Mouse (Mus musculus) intestine, embryonic 15.5 days (tissue): ENCODE data around the gene Mctp1. TPM values are rescaled to one million over a fixed set of nuclear protein-coding genes. Genes with fewer than 3 reads are reported as not detected.
"Not testable (repeated sequence)": the region's sequence is repeated elsewhere in the genome, so short reads cannot be mapped to it uniquely, and the experiment has no call there.

ENCODE experiments used
- ATAC-seq: fragments of 200-750 bp; cut with Nextera tagmentation; 2 replicates; pipeline ENCODE4 v1.8.0; 2017; ENCODE audit warnings: moderate TSS enrichment, moderate library complexity
- H3K27ac ChIP-seq: fragments of 300-500 bp; sonication (generic); 2 replicates; pipeline ENCODE4 v1.5.1; 2015; ENCODE audit warnings: mild to moderate bottlenecking, inconsistent platforms
- H3K27me3 ChIP-seq: fragments of 300-500 bp; sonication (generic); replicated peaks from 2 replicates; pipeline ENCODE4 v1.6.1; 2015; ENCODE audit warnings: inconsistent platforms
- H3K36me3 ChIP-seq: fragments of 300-500 bp; sonication (generic); 2 replicates; pipeline ENCODE4 v1.6.1; 2015; ENCODE audit warnings: inconsistent platforms
- H3K4me1 ChIP-seq: fragments of 300-500 bp; sonication (generic); replicated peaks from 2 replicates; pipeline ENCODE4 v1.6.1; 2015; ENCODE audit warnings: inconsistent platforms
- H3K4me2 ChIP-seq: fragments of 300-500 bp; sonication (generic); replicated peaks from 2 replicates; pipeline ENCODE4 v1.6.1; 2015; ENCODE audit warnings: mild to moderate bottlenecking, inconsistent platforms
- H3K4me3 ChIP-seq: fragments of 300-500 bp; sonication (generic); replicated peaks from 2 replicates; pipeline ENCODE4 v1.5.1; 2015; ENCODE audit warnings: inconsistent platforms
- H3K9ac ChIP-seq: fragments of 300-500 bp; sonication (generic); 2 replicates; pipeline ENCODE4 v1.6.1; 2015; ENCODE audit warnings: inconsistent platforms
- H3K9me3 ChIP-seq: fragments of 300-500 bp; sonication (generic); 2 replicates; pipeline ENCODE4 v1.6.1; 2016; ENCODE audit warnings: inconsistent platforms
- WGBS: fragments of 180-500 bp; shearing (Covaris S2); methylation state at CpG from one replicate; pipeline ENCODE4 v1.1.7; 2015; 5-methylcytosine and 5-hydroxymethylcytosine counted together
- polyA plus RNA-seq: library from polyadenylated mRNA; unstranded; fragments of >200 nt; fragmentation: Nextera tagmentation; extraction: Ambion mirVana; gene quantifications from 2 replicates; pipeline ENCODE4 v1.2.1, GENCODE M21; 2015

Gene Mctp1
- polyA plus RNA-seq, 1 experiment from 2014 or later = 0.62 TPM

DNA sequence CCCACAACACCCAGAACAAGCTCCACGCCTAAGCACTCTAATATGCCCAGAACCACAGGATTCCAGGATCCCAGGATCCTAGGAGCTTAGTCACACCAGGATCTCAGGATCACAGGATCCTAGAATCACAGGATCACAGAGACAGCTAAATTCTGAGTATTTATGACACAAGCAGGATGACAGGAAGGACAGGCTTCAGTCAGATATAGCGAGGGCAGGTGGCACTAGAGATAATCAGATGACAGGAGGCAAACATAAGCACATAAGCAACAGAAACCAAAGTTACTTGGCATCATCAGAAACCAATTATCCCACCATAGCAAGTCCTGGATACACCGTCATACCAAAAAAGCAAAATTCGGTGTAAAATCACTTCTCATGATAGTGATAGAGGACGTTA is 37.8 kb downstream of the Mctp1 start:
- H3K36me3 ChIP-seq = no peaks in the 10 kb centered on the region
- no peak for ATAC-seq
- 82% methylated on average over 5 of the region's 5 CpGs for WGBS
- H3K27ac ChIP-seq = no peak overlapping the region
- no peaks in the 10 kb centered on the region for H3K4me1 ChIP-seq
- no peak overlapping the region for H3K4me2 ChIP-seq
- H3K9ac ChIP-seq = no peak overlapping the region
- H3K27me3 ChIP-seq = no peaks in the 10 kb centered on the region
- no peak overlapping the region for H3K4me3 ChIP-seq
- no peaks in the 10 kb centered on the region for H3K9me3 ChIP-seq

DNA sequence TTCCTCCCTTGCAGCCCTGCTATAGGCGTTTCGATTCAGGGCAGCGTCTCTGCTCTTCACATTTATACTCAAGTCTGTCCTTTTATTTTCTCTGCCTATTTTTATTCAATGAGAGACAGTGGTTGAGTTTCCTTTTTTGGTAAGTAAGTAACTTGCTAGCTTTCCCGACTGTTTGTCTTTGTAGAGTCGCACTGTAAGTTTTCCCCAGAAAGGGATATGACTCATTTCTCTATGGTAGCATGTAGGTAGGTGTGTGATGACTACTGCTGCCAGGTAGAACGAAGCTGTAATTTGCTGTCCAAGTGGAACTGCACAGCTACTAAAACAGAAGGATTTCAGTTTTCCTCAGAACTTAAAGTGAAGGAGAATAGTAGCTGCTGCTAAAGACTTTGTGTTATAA is 45.1 kb downstream of the Mctp1 start:
- no peaks in the 10 kb centered on the region for H3K27me3 ChIP-seq
- H3K4me3 ChIP-seq = no peak overlapping the region
- no peak overlapping the region for H3K9ac ChIP-seq
- H3K9me3 ChIP-seq = no peaks in the 10 kb centered on the region
- H3K4me1 ChIP-seq = no peaks in the 10 kb centered on the region
- H3K27ac ChIP-seq = no peak overlapping the region
- H3K4me2 ChIP-seq = no peak overlapping the region
- WGBS = 71% methylated on average over 6 of the region's 6 CpGs
- ATAC-seq = no peak
- no peaks in the 10 kb centered on the region for H3K36me3 ChIP-seq

DNA sequence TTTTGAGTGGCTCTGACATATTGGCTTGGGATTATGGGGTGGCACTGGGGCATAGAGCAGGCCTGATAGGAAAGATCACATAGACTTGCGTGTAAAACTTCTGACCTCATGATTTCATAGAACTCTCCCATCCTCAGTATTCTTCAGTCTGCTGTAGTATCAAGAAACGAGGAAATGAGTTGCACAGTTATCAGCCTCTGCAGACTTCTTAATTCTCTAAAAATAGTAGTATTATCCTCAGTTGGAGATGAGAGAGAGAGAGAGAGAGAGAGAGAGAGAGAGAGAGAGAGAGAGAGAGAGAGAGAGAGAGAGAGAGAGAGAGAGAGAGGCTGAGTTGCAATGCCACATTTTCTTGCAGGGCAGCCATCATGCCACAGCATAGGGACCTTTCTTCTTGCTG is 45.6 kb downstream of the Mctp1 start:
- Histone ChIP-seq H3K4me2 (no peak overlapping the region), H3K27me3 (no peaks in the 10 kb centered on the region), H3K36me3 (no peaks in the 10 kb centered on the region), H3K4me1 (no peaks in the 10 kb centered on the region), H3K4me3 (no peak overlapping the region), H3K9me3 (no peaks in the 10 kb centered on the region), H3K9ac (no peak overlapping the region), H3K27ac (no peak overlapping the region)
- WGBS = 81% methylated on average over 2 of the region's 2 CpGs
- no peak for ATAC-seq

DNA sequence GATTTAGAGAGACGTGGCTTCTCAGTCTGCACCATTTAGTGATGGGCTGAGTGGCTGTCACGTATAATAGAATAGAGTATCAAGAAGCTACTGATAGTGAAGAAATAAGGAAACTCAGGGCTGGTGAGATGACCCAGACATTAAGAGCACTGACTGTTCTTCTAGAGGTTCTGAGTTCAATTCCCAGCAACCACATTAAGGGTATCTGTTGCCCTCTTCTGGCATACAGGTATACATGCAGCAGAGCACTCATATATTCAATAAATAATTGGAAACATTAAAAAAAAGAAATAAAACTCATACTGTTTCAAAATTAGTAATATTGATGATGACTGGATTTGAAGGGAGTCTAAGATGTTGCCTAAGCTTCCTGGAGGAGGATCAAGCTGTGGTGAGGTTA is 47.6 kb downstream of the Mctp1 start:
- Histone ChIP-seq H3K9me3 (no peaks in the 10 kb centered on the region), H3K27ac (no peak overlapping the region), H3K4me1 (no peaks in the 10 kb centered on the region), H3K27me3 (no peaks in the 10 kb centered on the region), H3K36me3 (no peaks in the 10 kb centered on the region), H3K4me2 (no peak overlapping the region), H3K4me3 (no peak overlapping the region), H3K9ac (no peak overlapping the region)
- WGBS = 79% methylated on average over 2 of the region's 2 CpGs
- no peak for ATAC-seq

DNA sequence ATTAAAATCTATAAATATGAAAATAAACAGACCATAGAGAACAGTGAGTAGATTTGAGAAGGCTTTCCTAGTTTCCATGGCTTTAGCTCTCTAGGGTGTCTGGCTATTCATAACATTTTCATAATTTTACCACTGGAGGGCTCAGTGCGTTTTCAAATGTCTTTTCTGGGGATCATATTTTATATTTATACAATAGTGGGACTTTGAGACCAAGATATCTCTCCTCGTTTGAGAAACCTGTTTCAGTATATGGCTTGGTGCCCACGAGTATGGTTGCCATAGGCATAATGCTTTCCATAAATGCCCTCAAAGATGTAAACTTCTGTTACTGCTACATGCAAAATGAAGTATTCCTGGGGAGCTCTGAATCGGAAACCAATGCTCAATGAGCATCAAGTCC is 49.1 kb downstream of the Mctp1 start:
- no peak overlapping the region for H3K4me2 ChIP-seq
- no peak overlapping the region for H3K27ac ChIP-seq
- 82% methylated on average over 4 of the region's 4 CpGs for WGBS
- H3K4me1 ChIP-seq = no peaks in the 10 kb centered on the region
- no peaks in the 10 kb centered on the region for H3K9me3 ChIP-seq
- no peak for ATAC-seq
- no peak overlapping the region for H3K4me3 ChIP-seq
- H3K27me3 ChIP-seq = no peaks in the 10 kb centered on the region
- no peak overlapping the region for H3K9ac ChIP-seq
- H3K36me3 ChIP-seq = no peaks in the 10 kb centered on the region

DNA sequence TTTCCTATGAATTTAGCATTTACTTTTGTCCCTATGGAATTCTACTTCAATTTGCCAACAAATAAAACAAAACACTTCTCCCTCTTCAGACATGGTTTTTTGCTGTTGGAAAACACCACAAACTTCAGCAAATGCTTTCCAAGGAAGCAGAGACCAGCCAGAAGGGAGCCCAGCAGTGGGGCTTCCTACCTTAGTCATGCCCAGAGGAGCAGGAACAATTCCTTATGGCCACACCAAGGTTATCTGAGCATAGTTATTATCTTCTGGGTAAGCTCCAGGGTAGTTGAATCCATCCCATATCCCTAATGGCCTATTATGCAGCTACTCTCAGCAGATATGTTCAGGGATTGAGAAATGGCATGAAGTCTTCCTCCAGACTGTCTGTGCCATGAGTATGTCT is 52.1 kb downstream of the Mctp1 start:
- Histone ChIP-seq H3K9me3 (no peaks in the 10 kb centered on the region), H3K4me2 (no peak overlapping the region), H3K27me3 (no peaks in the 10 kb centered on the region), H3K9ac (no peak overlapping the region), H3K4me1 (no peaks in the 10 kb centered on the region), H3K36me3 (no peaks in the 10 kb centered on the region), H3K27ac (no peak overlapping the region), H3K4me3 (no peak overlapping the region)
- no peak for ATAC-seq

DNA sequence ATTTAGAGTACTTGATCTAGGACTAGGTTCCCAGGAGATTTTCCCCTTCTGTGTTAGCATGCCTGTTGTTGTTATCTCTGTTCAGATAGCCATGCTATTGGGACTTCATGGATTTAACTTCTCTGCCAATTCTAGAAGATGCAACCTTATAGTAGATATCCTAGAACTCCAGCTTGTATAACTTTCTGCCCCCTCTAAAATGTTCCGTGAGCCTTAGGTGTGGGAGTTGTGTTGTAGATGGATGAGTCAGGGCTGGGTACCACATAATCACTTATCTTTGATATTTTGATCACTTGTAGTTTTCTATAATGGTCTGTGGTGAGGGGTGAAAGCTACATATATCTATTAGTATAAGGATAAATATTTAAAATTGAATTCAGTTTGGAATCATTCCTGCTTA is 54.4 kb downstream of the Mctp1 start:
- Histone ChIP-seq H3K36me3 (no peaks in the 10 kb centered on the region), H3K4me1 (no peaks in the 10 kb centered on the region), H3K27ac (no peak overlapping the region), H3K9ac (no peak overlapping the region), H3K9me3 (no peaks in the 10 kb centered on the region), H3K4me3 (no peak overlapping the region), H3K4me2 (no peak overlapping the region), H3K27me3 (no peaks in the 10 kb centered on the region)
- ATAC-seq = no peak
- WGBS = 89% methylated on average over 1 of the region's 1 CpGs

DNA sequence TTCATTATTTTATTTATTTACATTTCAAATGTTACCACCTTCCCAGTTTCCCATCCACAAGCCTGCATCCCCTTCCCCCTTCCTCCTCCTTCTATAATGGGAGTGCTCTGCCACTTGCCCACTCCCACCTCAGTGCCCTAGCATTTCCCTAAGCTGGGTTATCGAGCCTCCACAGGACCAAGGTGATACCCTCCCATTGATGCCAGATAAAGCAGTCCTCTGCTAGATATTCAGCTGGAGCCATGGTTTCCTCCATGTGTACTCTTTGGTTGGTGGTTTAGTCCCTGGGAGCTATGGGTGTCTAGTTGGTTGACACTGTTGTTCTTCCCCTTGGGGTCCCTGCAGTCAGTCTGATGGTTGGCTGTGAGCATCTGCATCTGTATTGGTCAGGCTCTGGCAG is 61.7 kb downstream of the Mctp1 start:
- H3K4me3 ChIP-seq = no peak overlapping the region
- WGBS = 79% methylated on average over 1 of the region's 1 CpGs
- H3K4me2 ChIP-seq = no peak overlapping the region
- no peaks in the 10 kb centered on the region for H3K27me3 ChIP-seq
- no peak overlapping the region for H3K9ac ChIP-seq
- H3K9me3 ChIP-seq = no peaks in the 10 kb centered on the region
- H3K36me3 ChIP-seq = no peaks in the 10 kb centered on the region
- H3K4me1 ChIP-seq = no peaks in the 10 kb centered on the region
- H3K27ac ChIP-seq = no peak overlapping the region
- no peak for ATAC-seq

DNA sequence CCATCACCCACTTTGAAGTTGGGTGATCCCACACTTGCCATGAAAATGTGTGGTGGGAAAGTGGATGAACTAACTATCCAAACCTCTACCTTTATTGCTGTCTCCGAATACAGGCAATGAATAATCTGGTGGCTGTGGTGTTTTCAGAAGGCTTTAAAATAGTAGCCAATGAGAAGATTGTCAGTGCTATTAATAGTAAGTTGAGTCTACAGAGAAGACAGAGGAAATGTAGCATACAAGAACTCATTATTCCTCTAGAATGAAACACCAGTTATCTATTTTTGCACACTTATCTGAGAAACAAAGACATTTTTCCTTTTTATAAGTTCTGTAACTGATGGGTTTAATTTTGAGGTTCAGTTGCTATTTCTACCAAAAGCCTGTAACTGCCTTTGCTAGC is 63.2 kb downstream of the Mctp1 start:
- Histone ChIP-seq H3K27me3 (no peaks in the 10 kb centered on the region), H3K9me3 (no peaks in the 10 kb centered on the region), H3K9ac (no peak overlapping the region), H3K4me3 (no peak overlapping the region), H3K27ac (no peak overlapping the region), H3K4me1 (no peaks in the 10 kb centered on the region), H3K36me3 (no peaks in the 10 kb centered on the region), H3K4me2 (no peak overlapping the region)
- no peak for ATAC-seq
- 69% methylated on average over 1 of the region's 1 CpGs for WGBS

DNA sequence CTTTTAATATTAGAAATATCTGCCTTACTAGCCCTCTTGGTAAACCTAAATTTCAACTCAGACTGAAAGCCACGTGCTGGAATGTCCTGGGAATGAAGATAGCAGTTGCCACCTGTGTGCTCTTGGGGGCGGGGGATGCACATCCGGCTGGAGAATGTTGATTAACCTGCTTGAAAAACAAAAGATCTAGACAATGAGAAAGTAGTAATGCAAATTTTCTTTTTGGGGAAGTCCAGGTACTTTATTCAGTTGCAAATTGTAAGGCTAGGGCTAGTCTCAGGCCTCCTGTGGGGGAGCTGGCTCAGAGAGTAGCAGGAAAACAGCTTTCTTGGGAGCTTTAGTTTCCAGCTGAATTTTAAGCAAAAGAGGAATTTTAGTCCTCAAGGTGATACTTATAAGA is 67.2 kb downstream of the Mctp1 start:
- H3K36me3 ChIP-seq, H3K27ac ChIP-seq, H3K9ac ChIP-seq, H3K4me2 ChIP-seq, H3K4me3 ChIP-seq, H3K27me3 ChIP-seq, H3K4me1 ChIP-seq, ATAC-seq, H3K9me3 ChIP-seq: not testable (repeated sequence)
- WGBS = 69% methylated on average over 3 of the region's 3 CpGs

DNA sequence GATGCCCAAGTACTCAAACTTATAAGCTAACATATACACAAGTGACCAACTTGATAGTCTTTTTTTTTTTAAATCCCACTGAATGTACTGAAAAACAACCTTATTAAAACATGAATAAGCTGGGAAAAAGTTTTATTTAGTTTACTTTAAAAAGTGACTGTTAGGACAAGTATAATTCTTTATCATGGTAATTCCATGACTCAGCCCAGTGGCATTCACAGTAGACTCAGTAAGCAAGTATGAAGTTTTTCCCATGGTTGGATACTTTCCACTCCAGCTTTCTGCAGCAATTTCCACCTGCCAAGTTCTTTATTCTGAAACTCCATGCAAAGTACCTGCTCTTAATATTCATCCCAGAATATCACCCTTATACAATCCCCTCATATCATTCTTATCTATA is 97.3 kb downstream of the Mctp1 start:
- Histone ChIP-seq H3K36me3 (no peaks in the 10 kb centered on the region), H3K27ac (no peak overlapping the region), H3K9ac (no peak overlapping the region), H3K4me3 (no peak overlapping the region), H3K4me1 (0 out of 2 replicates have a peak, but pooled peaks cover 4% of the 10 kb centered on the region), H3K27me3 (no peaks in the 10 kb centered on the region), H3K9me3 (no peaks in the 10 kb centered on the region), H3K4me2 (no peak overlapping the region)
- ATAC-seq = no peak

DNA sequence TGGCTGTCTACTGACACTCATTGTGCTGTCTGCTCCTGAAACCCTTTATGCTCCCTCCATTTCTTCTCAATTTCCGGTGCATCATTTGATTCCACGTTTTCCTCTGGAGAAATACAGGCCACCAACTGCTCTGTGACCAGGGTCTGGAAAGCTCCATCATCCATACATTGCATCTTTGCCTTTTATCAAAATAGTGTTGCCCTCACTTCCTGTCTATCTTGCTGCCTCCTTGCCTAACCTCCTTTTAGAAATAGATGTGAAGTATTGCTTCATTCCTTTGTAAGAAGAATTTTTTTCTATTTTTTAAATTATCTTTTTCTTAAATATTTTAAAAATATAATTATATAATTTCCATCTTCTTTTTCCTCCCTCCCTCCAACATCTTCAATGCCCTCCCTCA is 98.7 kb downstream of the Mctp1 start:
- no peaks in the 10 kb centered on the region for H3K36me3 ChIP-seq
- H3K4me2 ChIP-seq = no peak overlapping the region
- H3K9me3 ChIP-seq = no peaks in the 10 kb centered on the region
- H3K9ac ChIP-seq = no peak overlapping the region
- 72% methylated on average over 2 of the region's 2 CpGs for WGBS
- no peaks in the 10 kb centered on the region for H3K27me3 ChIP-seq
- H3K4me3 ChIP-seq = no peak overlapping the region
- H3K27ac ChIP-seq = no peak overlapping the region
- ATAC-seq = no peak
- 0 out of 2 replicates have a peak, but pooled peaks cover 4% of the 10 kb centered on the region for H3K4me1 ChIP-seq

DNA sequence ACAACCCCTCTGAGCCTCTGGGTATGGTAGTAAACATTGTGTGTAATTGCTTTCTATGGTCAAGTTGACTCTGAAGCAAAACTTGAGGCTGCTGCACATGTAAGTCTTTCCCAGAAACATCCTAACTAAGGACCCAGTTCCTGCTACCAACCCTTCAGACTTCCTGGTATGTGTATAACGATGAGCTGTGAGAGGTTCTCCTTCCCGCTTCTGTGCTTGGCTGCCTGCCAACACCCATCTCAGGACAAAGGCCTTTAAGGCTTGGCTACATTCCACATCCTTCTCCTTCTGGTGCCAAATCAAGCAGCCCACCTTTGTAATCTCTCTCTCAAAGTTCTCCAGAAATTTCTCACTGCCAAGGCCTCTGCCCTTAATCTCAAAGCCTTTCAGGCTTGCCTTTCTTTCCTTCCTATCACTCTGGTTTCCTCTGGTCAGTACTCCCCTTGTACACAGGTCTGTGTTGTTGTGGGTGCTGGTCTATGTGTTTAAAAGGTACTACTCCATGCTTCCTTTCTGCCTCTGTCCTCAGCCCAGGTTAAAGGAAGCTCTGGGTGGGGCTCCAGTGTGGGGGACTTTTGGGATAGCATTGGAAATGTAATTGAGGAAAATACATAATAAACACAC is 99.9 kb downstream of the Mctp1 start:
- H3K27ac ChIP-seq = no peak overlapping the region
- WGBS = 0% methylated on average over 2 of the region's 2 CpGs
- no peaks in the 10 kb centered on the region for H3K9me3 ChIP-seq
- H3K4me1 ChIP-seq = 0 out of 2 replicates have a peak, but pooled peaks cover 4% of the 10 kb centered on the region
- H3K9ac ChIP-seq = no peak overlapping the region
- H3K27me3 ChIP-seq = no peaks in the 10 kb centered on the region
- no peak overlapping the region for H3K4me3 ChIP-seq
- H3K4me2 ChIP-seq = no peak overlapping the region
- no peaks in the 10 kb centered on the region for H3K36me3 ChIP-seq
- peak; percentile 86 for ATAC-seq
